Mouse (Mus musculus) gastrocnemius, adult 2 months (tissue): ENCODE data around the gene Trip4. TPM values are rescaled to one million over a fixed set of nuclear protein-coding genes. Genes with fewer than 3 reads are reported as not detected.

Experiments used
- DNase-seq: peaks from one replicate; pipeline ENCODE4 v3.0.0; 2022
- H3K27ac ChIP-seq: fragments of 200-600 bp; 2 replicates; pipeline ENCODE4 v1.8.1; 2022; ENCODE audit warnings: mild to moderate bottlenecking
- H3K4me3 ChIP-seq: fragments of 200-600 bp; 2 replicates; pipeline ENCODE4 v1.8.1; 2022; ENCODE audit warnings: mild to moderate bottlenecking, moderate library complexity
- CTCF ChIP-seq: fragments of 200-600 bp; IDR thresholded peaks from 2 replicates; pipeline ENCODE4 v1.8.1; 2022; ENCODE audit warnings: antibody characterized with exemption, mild to moderate bottlenecking, moderate library complexity
- intact Hi-C: fragments of 180-260 bp; cut with DNase I; formaldehyde crosslinking; loops from one replicate; pipeline ENCODE4 v1.15.1; 2025
- long read RNA-seq, 2 experiments: library from polyadenylated mRNA; stranded (forward); transcript quantifications; one replicate each; pipeline ENCODE4 v2.0.0; 2021
- total RNA-seq, 2 experiments: library from RNA; stranded (reverse); gene quantifications; 2 replicates each; pipeline ENCODE4 v1.2.3; 2021

Gene Trip4
- total RNA-seq = 10 to 100 TPM; 13.7 to 15.5 TPM
- long read RNA-seq, experiment 1, transcript Trip4-201 (13 exons, 1,999 nt) = major isoform, 18 of 27 reads
- long read RNA-seq, experiment 1, transcript Trip4-203 (12 exons, 3,915 nt) = minor isoform, 5 of 27 reads
- long read RNA-seq, experiment 1, partial matches to known transcripts = 1 of 27 reads
- long read RNA-seq, experiment 1, other reads (novel, unspliced or antisense) = 3 of 27 reads
- long read RNA-seq, experiment 2, transcript Trip4-201 (13 exons, 1,999 nt) = major isoform, 17 of 18 reads
- long read RNA-seq, experiment 2, partial matches to known transcripts = 0 of 18 reads
- long read RNA-seq, experiment 2, other reads (novel, unspliced or antisense) = 0 of 18 reads

DNA sequence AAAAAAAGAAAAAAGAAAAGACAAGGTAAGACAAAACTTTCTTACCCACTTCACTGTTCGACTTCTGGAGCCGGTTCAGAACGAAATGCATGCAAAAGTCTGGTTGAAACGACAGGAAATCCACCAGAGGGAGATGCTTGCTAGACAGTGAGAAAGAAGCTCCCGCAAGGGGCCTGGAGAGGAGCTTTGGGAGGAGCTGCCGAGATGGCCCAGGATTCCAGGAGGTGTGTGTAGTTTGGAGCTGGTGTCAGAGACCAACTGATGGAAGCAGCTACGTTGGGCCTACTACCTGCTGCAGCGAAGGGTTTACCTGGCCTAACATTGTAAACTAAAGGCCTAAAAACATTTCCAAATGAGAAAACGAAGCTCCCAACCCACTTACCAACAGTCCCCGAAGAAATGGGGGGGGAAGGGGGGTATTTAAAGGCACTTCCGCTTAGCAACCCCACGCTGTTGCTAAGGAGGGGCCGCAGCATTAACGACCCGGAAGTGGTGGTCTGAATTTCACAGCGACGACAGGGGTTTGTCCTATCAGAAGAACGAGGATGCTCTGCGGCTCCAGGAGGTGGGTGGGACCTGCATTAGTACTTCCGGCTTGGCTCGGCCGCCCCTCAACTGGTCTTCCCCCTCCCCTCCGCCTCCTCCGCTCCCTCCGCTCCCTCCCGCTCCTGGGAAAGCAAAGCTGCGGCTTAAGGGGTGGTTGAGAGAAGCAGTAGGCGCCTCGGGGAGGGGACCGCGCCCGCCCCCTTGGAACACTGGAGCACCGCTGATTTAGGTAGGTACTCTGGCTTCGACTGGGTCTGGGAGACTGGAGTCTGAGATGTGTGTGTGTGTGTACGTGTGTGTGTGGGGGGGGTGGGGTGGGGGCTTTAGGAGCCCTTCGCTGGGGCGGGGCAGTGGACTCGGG lies at the start of gene Trip4, which contains the start of gene Csnk1g1:
Gene Trip4 (minus strand): TSS at position 401 of the 907 bp plus-strand sequence.
Gene Csnk1g1 (plus strand): TSS at position 531 of the 907 bp plus-strand sequence.
- peak; percentile 97 for DNase-seq
- Histone ChIP-seq H3K27ac (peak within 1 kb of the TSS; percentile 93), H3K4me3 (peak within 1 kb of the TSS; percentile 77)
- TF ChIP-seq CTCF = peak; percentile 56
- intact Hi-C loops = loop anchor here (2.0 to 5.0 kb wide), 2 partner anchors 24 to 99 kb away; no protein-coding TSS in a partner anchor

- Histone ChIP-seq H3K27ac (no peak overlapping the region), H3K4me3 (no peak overlapping the region)
- DNase-seq = peak; percentile 21
- intact Hi-C loops = no loop called here
- TF ChIP-seq CTCF = no peak
These were observed 42.5 kb upstream of the Trip4 start for GRCm38 (mm10) chr9:65951082-65951587.

- no peak for DNase-seq
- Histone ChIP-seq H3K27ac (no peak overlapping the region), H3K4me3 (no peak overlapping the region)
- intact Hi-C loops = no loop called here
- TF ChIP-seq CTCF = no peak
These were observed 29.0 kb upstream of the Trip4 start for GRCm38 (mm10) chr9:65937566-65937965.

DNA sequence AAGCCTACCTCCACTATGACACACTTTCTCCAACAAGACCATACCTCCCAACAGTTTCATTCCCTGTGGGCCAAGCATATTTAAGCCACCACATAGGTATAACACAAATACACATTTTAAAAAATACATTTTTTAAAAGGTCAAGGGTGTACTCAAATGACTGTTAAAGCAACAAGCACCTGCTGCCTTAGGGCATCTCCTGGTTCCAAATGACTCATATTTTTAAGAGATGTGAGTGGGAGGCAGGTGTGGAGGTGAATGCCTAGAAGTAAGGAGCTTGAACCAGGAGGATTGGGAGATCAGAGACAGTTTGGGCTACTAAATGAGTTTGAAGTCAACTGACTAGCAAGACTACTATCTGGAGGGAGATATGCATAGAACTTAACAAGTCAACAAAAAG lies 21.2 kb upstream of the Trip4 start:
- intact Hi-C loops = no loop called here
- no peak for TF ChIP-seq CTCF
- DNase-seq = no peak
- H3K27ac ChIP-seq = no peak overlapping the region
- H3K4me3 ChIP-seq = no peak overlapping the region

- intact Hi-C loops = no loop called here
- no peak for DNase-seq
- Histone ChIP-seq H3K27ac (no peak overlapping the region), H3K4me3 (no peak overlapping the region)
- no peak for TF ChIP-seq CTCF
These were observed 19.9 kb upstream of the Trip4 start for GRCm38 (mm10) chr9:65928456-65928855.

GRCm38 (mm10) chr9:65917015-65917414 lies 8.4 kb upstream of the Trip4 start:
- Histone ChIP-seq H3K4me3 (no peak overlapping the region), H3K27ac (no peak overlapping the region)
- DNase-seq = no peak
- intact Hi-C loops = no loop called here
- no peak for TF ChIP-seq CTCF

DNA sequence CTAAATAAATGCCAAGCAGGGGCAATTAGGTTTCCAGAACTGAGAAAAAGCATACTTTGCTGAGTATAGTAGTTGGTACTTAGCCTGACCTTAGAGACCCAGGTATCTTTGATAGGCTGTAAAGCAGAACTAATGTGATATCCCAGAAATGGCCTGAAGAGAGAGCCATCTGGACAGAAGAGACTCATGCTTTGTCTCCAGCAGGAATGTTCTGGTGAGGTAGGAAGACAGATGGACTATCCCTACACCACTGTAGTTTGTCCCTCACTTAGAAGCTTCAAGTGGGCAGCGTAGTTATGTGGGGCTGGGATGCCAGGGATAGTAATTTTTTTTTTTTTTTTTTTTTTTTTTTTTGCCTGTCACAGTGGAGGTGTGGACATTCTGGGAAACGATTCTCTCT lies 5.4 kb upstream of the Trip4 start:
- no peak for TF ChIP-seq CTCF
- intact Hi-C loops = no loop called here
- H3K4me3 ChIP-seq = no peak overlapping the region
- H3K27ac ChIP-seq = no peak overlapping the region
- no peak for DNase-seq

GRCm38 (mm10) chr9:65909837-65910236 lies 1.2 kb upstream of the Trip4 start:
- intact Hi-C loops = loop anchor here (2.0 to 5.0 kb wide), 2 partner anchors 25 to 97 kb away; no protein-coding TSS in a partner anchor
- peak overlapping the region; percentile 93 for H3K27ac ChIP-seq
- H3K4me3 ChIP-seq = peak overlapping the region; percentile 77
- TF ChIP-seq CTCF = no peak
- DNase-seq = no peak

DNA sequence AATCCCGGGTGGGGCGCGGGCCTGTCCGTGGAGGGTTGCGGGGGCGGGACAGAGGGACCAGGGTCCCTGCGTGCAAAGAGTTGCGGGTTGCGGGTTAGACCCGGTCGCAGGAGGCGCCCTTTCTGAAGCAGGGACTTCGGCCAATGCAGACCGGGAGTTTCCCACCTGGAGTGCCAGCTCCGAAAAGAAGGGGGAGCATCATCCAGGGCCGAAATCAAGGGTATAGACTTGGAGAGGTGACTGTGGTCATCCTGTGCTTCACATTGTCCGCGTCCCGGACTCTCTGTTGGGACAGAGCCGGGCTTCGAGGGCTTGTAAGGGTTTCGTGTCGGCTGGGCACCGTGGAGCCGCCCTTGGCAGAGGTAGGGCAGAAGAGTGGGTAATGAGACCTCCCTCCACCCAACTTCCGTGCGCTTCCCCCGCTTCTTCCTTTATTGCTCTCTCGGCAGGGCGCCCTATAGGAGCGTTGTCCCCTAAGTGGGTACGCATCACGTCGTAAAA lies 757 bp upstream of the Trip4 start:
- intact Hi-C loops = loop anchor here (2.0 to 5.0 kb wide), 2 partner anchors 25 to 98 kb away; no protein-coding TSS in a partner anchor
- Histone ChIP-seq H3K27ac (peak overlapping the region; percentile 93), H3K4me3 (peak overlapping the region; percentile 77)
- DNase-seq = peak; percentile 76
- peak; percentile 29; the same call in 1 of the 2 replicates for TF ChIP-seq CTCF

GRCm38 (mm10) chr9:65903419-65903818 lies 5.2 kb downstream of the Trip4 start:
- Histone ChIP-seq H3K27ac (no peak overlapping the region), H3K4me3 (no peak overlapping the region)
- intact Hi-C loops = no loop called here
- DNase-seq = no peak
- TF ChIP-seq CTCF = peak; percentile 36; the same call in 1 of the 2 replicates

GRCm38 (mm10) chr9:65902879-65903278 lies 5.7 kb downstream of the Trip4 start:
- TF ChIP-seq CTCF = no peak
- DNase-seq = no peak
- Histone ChIP-seq H3K27ac (no peak overlapping the region), H3K4me3 (no peak overlapping the region)
- intact Hi-C loops = no loop called here

GRCm38 (mm10) chr9:65896977-65897376 lies 11.6 kb downstream of the Trip4 start:
- DNase-seq = no peak
- intact Hi-C loops = no loop called here
- Histone ChIP-seq H3K4me3 (no peak overlapping the region), H3K27ac (no peak overlapping the region)
- TF ChIP-seq CTCF = no peak
